Mouse (Mus musculus) thymus, adult 2 months (tissue): ENCODE data around the gene Snx32. TPM values are rescaled to one million over a fixed set of nuclear protein-coding genes. Genes with fewer than 3 reads are reported as not detected.

Experiments
- DNase-seq: peaks from one replicate; pipeline ENCODE4 v3.0.0; 2021
- H3K27ac ChIP-seq: fragments of 200-500 bp; 2 replicates; pipeline ENCODE4 v1.5.1; 2012; ENCODE audit warnings: low read length, control low read depth; ENCODE audit not compliant: control insufficient read depth, insufficient read depth
- H3K27me3 ChIP-seq: fragments of 200-500 bp; 2 replicates; pipeline ENCODE4 v1.6.1; 2012; ENCODE audit warnings: mild to moderate bottlenecking, low read length, moderate library complexity, mixed read lengths; ENCODE audit not compliant: control insufficient read depth, insufficient read depth
- H3K36me3 ChIP-seq: fragments of 200-500 bp; 2 replicates; pipeline ENCODE4 v1.6.1; 2012; ENCODE audit warnings: mild to moderate bottlenecking, low read length, moderate library complexity; ENCODE audit not compliant: control insufficient read depth, insufficient read depth
- H3K4me1 ChIP-seq: fragments of 200-500 bp; replicated peaks from 2 replicates; pipeline ENCODE4 v1.6.1; 2012; ENCODE audit warnings: low read length; ENCODE audit not compliant: control insufficient read depth, insufficient read depth
- H3K4me3 ChIP-seq: fragments of 200-500 bp; 2 replicates; pipeline ENCODE4 v1.5.1; 2012; ENCODE audit warnings: mild to moderate bottlenecking, low read length, control low read depth, moderate library complexity; ENCODE audit not compliant: control insufficient read depth, insufficient read depth
- CTCF ChIP-seq: fragments of 200-500 bp; IDR thresholded peaks from 2 replicates; pipeline ENCODE4 v1.5.1; 2012; ENCODE audit warnings: mild to moderate bottlenecking, control low read depth, low read length, moderate library complexity, borderline replicate concordance; ENCODE audit not compliant: control insufficient read depth, poor library complexity, insufficient read depth; ENCODE audit errors: extremely low read depth
- POLR2A ChIP-seq: fragments of 200-500 bp; IDR thresholded peaks from 2 replicates; pipeline ENCODE4 v1.6.1; 2012; ENCODE audit warnings: mild to moderate bottlenecking, low read length, control low read depth, moderate library complexity; ENCODE audit not compliant: control insufficient read depth, poor library complexity, insufficient read depth; ENCODE audit errors: extremely low read depth
- WGBS: fragments of 180-500 bp; shearing (Covaris S2); methylation state at CpG from one replicate; pipeline ENCODE4 v1.1.7; 2018; 5-methylcytosine and 5-hydroxymethylcytosine counted together
- polyA plus RNA-seq: library from polyadenylated mRNA; depleted of rRNA; stranded (reverse); fragments of >200 nt; gene quantifications from 2 replicates; pipeline ENCODE4 v1.2.3, GENCODE M21; 2012

The Snx32 gene
- polyA plus RNA-seq, 1 experiment = 22.6 TPM

DNA sequence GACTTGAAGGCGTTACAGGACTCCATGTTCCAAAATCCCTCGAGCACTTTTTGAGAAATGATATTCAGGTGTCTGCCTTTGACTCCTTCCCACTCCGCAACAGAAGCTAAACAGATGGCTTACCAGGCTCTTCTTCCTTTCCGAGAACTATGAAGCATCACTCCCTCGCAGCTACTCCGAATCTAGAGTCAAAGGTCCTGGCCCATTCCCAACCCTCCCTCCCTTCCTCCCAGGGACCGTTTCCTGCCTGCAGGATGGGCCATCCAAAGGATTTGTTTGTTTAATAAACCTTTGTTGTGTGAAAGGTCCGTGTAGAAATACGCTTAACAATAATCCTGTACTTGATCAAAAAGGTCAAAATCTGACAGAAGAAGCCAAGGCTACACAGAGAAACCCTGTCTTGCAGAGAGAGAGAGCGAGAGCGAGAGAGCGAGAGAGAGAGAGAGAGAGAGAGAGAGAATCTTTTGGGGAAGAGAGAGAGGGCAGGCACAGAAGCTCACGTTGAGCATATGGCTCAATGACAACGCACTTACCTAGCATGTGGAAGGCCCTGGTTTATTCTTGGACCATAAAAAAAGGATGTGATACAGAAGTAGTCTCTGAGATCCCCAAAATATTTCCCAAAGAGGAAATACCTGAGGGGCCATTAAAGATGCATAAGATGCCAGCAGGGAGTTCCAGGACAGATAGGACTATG lies 52.4 kb downstream of the Snx32 start, which contains the start of gene Ccdc85b:
Ccdc85b (minus strand) TSS at position 149 of the 697 bp plus-strand sequence.
- H3K27me3 ChIP-seq = no peaks in the 10 kb centered on the region
- H3K4me3 ChIP-seq = peak within 1 kb of the TSS; percentile 67
- H3K27ac ChIP-seq = peak within 1 kb of the TSS; percentile 29; the same call in 1 of the 2 replicates
- WGBS = 15% methylated on average over 14 of the region's 14 CpGs
- no peak for TF ChIP-seq POLR2A
- TF ChIP-seq CTCF = no peak
- no peak for DNase-seq
- no peaks in the 10 kb centered on the region for H3K36me3 ChIP-seq
- peaks cover 25% of the 10 kb centered on the region for H3K4me1 ChIP-seq

DNA sequence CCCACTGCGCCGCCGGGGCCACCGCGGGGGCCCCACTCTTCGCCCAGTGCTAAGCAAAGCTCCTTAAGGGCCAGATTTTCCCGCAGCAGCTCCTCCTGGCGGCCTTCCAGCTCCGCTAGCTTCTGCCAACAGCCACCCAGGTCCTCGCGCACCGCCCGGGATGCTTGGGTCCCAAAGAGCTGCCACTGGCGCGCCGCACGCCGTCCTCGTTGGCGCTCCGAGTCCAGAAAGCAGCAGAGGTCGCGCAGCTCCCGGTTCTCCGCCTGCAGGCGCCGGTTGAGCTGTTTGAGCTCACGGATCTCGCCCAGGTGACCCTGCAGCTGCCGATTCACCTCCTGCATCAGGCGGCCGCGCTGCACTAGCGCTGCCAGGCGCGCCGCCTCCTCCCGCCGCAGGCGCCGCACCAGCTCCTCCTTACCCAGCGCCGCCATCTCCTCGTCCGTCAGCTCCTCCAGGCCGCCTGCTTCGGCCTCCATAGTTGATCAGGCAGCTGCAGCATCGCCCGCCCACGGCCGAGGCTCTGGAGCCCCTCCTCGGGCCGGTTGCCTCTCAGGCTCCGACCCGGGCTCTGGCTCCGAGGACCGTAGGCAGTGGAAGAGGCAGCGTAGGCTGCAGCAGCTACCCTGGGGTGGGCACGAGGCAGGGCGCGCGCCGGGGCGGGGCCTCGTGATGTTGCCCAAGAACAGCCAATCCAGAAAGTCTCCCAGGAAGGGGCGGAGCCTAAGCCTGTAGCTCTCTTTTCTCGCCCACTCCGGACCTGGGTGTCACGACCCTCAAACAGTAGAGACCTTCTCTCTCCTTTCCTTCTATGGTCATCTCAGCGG lies 53.2 kb downstream of the Snx32 start:
- no peaks in the 10 kb centered on the region for H3K27me3 ChIP-seq
- no peaks in the 10 kb centered on the region for H3K36me3 ChIP-seq
- H3K4me1 ChIP-seq = peaks cover 25% of the 10 kb centered on the region
- 0 out of 2 replicates have a peak, but pooled peaks have one; percentile 31 for TF ChIP-seq CTCF
- TF ChIP-seq POLR2A = peak; percentile 94
- H3K27ac ChIP-seq = peak overlapping the region; percentile 29; the same call in 1 of the 2 replicates
- peak overlapping the region; percentile 67 for H3K4me3 ChIP-seq
- peak; percentile 97 for DNase-seq
- under 1% methylated on average over 70 of the region's 70 CpGs for WGBS

GRCm38 (mm10) chr19:5456241-5456921 lies 54.0 kb downstream of the Snx32 start:
- no peaks in the 10 kb centered on the region for H3K36me3 ChIP-seq
- no peak for TF ChIP-seq CTCF
- no peak for TF ChIP-seq POLR2A
- DNase-seq = no peak
- no peaks in the 10 kb centered on the region for H3K27me3 ChIP-seq
- peaks cover 25% of the 10 kb centered on the region for H3K4me1 ChIP-seq
- no peak overlapping the region for H3K27ac ChIP-seq
- WGBS = 2% methylated on average over 26 of the region's 26 CpGs
- H3K4me3 ChIP-seq = peak overlapping the region; percentile 67

DNA sequence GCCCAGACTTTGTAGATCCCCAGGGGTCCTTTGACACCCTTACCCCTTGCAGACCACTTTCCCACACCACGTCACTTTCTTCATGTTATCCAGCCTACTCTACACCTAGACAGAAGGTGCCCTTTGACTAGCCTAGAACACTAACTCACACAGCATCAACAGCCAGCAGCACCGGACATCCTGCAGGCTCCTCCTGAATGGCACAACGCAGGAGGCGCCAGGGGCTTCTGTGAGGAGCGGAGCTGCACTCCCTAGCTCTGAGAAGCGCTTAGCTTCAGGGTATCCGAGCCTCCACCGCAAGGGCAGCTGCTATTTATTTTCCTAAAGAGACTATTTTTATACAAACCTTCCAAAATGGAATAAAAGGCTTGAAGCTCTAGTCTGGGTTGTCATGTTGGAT lies 54.8 kb downstream of the Snx32 start:
- TF ChIP-seq POLR2A (no peak), CTCF (no peak)
- Histone ChIP-seq H3K4me3 (no peak overlapping the region), H3K36me3 (no peaks in the 10 kb centered on the region), H3K27me3 (no peaks in the 10 kb centered on the region), H3K27ac (no peak overlapping the region), H3K4me1 (peaks cover 21% of the 10 kb centered on the region)
- DNase-seq = no peak
- WGBS = 88% methylated on average over 8 of the region's 8 CpGs

- no peak overlapping the region for H3K27ac ChIP-seq
- peaks cover 21% of the 10 kb centered on the region for H3K4me1 ChIP-seq
- TF ChIP-seq POLR2A (no peak), CTCF (no peak)
- H3K4me3 ChIP-seq = no peak overlapping the region
- no peaks in the 10 kb centered on the region for H3K36me3 ChIP-seq
- no peaks in the 10 kb centered on the region for H3K27me3 ChIP-seq
- DNase-seq = no peak
- 96% methylated on average over 12 of the region's 12 CpGs for WGBS
Measured at GRCm38 (mm10) chr19:5455037-5455436, 55.3 kb downstream of the Snx32 start.

GRCm38 (mm10) chr19:5451766-5452165 lies 58.6 kb downstream of the Snx32 start:
- no peak overlapping the region for H3K27ac ChIP-seq
- TF ChIP-seq CTCF (no peak), POLR2A (no peak)
- 70% methylated on average over 6 of the region's 6 CpGs for WGBS
- peaks cover 33% of the 10 kb centered on the region for H3K4me1 ChIP-seq
- peaks cover 14% of the 10 kb centered on the region for H3K27me3 ChIP-seq
- no peak for DNase-seq
- no peak overlapping the region for H3K4me3 ChIP-seq
- H3K36me3 ChIP-seq = no peaks in the 10 kb centered on the region
